Mouse (Mus musculus) mesoderm, embryonic 11.5 days (tissue): ENCODE data around the gene Myh9.

ENCODE experiments used
- DNase-seq: peaks from one replicate; pipeline ENCODE4 v3.0.0-alpha.2; 2012; ENCODE audit warnings: low read depth, low spot score

Myh9 gene

GRCm38 (mm10) chr15:77788356-77788755, 53.6 kb downstream of the Myh9 start:
- DNase-seq = no peak

GRCm38 (mm10) chr15:77785807-77786206, 56.2 kb downstream of the Myh9 start:
- no peak for DNase-seq

GRCm38 (mm10) chr15:77784039-77784824, 57.7 kb downstream of the Myh9 start:
- peak; percentile 37 for DNase-seq

GRCm38 (mm10) chr15:77782449-77783014, 59.4 kb downstream of the Myh9 start:
- no peak for DNase-seq

- DNase-seq = peak; percentile 76
Measured at GRCm38 (mm10) chr15:77775186-77775963, 66.6 kb downstream of the Myh9 start.

- DNase-seq = no peak
Measured at GRCm38 (mm10) chr15:77774303-77774702, 67.7 kb downstream of the Myh9 start.

- DNase-seq = no peak
Measured at GRCm38 (mm10) chr15:77773099-77773915, 68.7 kb downstream of the Myh9 start.

- no peak for DNase-seq
Measured at GRCm38 (mm10) chr15:77770942-77771341, 71.0 kb downstream of the Myh9 start.

GRCm38 (mm10) chr15:77770341-77770740, 71.6 kb downstream of the Myh9 start:
- DNase-seq = no peak

- DNase-seq = no peak
Measured at GRCm38 (mm10) chr15:77766981-77767380, 75.0 kb downstream of the Myh9 start.

- no peak for DNase-seq
Measured at GRCm38 (mm10) chr15:77765484-77766093, 76.4 kb downstream of the Myh9 start.

GRCm38 (mm10) chr15:77764391-77765006, 77.5 kb downstream of the Myh9 start:
- DNase-seq = no peak

- no peak for DNase-seq
Measured at GRCm38 (mm10) chr15:77763702-77764101, 78.3 kb downstream of the Myh9 start.

GRCm38 (mm10) chr15:77763050-77763449, 78.9 kb downstream of the Myh9 start:
- no peak for DNase-seq

- DNase-seq = peak; percentile 60
Measured at GRCm38 (mm10) chr15:77761561-77762380, 80.2 kb downstream of the Myh9 start.

- no peak for DNase-seq
Measured at GRCm38 (mm10) chr15:77761083-77761482, 80.9 kb downstream of the Myh9 start.

GRCm38 (mm10) chr15:77760037-77760436, 81.9 kb downstream of the Myh9 start:
- DNase-seq = no peak

- DNase-seq = no peak
Measured at GRCm38 (mm10) chr15:77757586-77758226, 84.3 kb downstream of the Myh9 start.

GRCm38 (mm10) chr15:77756848-77757247, 85.1 kb downstream of the Myh9 start, which contains the start of gene Apol8:
Gene Apol8 (minus strand): TSS chr15:77757003.
- DNase-seq = peak; percentile 69
